ENCODE assay signal across 17 mouse cellular contexts in the genomic region with DNA sequence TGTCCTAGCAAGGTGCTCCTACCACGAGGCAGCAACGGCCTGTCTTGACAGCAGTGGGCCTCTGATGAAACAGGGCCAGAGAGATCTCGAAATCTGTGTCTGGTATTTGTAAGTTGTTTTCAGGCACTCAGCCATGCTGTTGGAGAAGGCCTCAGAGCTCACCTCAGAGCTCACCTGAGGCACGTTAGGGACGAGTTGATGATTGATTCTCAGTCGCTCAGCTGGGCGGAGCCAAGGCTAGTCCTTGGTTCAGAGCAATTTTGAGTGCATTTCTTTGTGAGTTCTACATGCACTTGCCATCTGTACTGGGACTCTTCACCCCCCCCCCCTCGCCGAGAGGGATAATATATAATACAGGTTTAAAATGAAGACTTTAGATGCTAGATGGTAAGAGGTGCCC.
"Had no signal": no experiment of that assay in that cellular context is flagged by ENCODE, and none has a peak within 500 bp of the region (broad histone marks: within the 10 kb centered on the region; RNA-seq: fewer than 3 reads in every experiment).

No protein-coding gene starts in this region.

- H3K36me3 ChIP-seq: liver, embryonic 15.5 days; lung, embryonic 15.5 days; midbrain, embryonic 12.5 days; stomach, embryonic 15.5 days had no signal

- H3K9ac ChIP-seq: liver, embryonic 15.5 days; liver, postnatal 0 days; lung, embryonic 15.5 days; midbrain, embryonic 12.5 days; neural tube, embryonic 12.5 days; stomach, embryonic 15.5 days had no signal

- H3K27ac ChIP-seq: liver, embryonic 15.5 days; lung, embryonic 15.5 days; macrophage; midbrain, embryonic 10.5 days; midbrain, embryonic 12.5 days; neural tube, embryonic 12.5 days; stomach, embryonic 15.5 days; stomach, postnatal 0 days had no signal

- H3K4me3 ChIP-seq: liver, embryonic 15.5 days; lung, embryonic 15.5 days; midbrain, embryonic 10.5 days; midbrain, embryonic 12.5 days; neural tube, embryonic 12.5 days; stomach, embryonic 15.5 days had no signal

- DNase-seq: liver, postnatal 0 days; lung, adult 2 months; lung, postnatal 10 days; midbrain, embryonic 14.5 days; right cerebral cortex, postnatal 14 days; thymus, adult 2 months; thymus, postnatal 25 days; thymus, postnatal 4 days had no signal

- H3K9me3 ChIP-seq: liver, embryonic 15.5 days; lung, embryonic 15.5 days; midbrain, embryonic 10.5 days; midbrain, embryonic 12.5 days; neural tube, embryonic 12.5 days; stomach, embryonic 15.5 days had no signal

- H3K4me2 ChIP-seq: liver, embryonic 15.5 days; lung, embryonic 15.5 days; midbrain, embryonic 12.5 days; neural tube, embryonic 12.5 days; stomach, embryonic 15.5 days had no signal

- ATAC-seq: liver, postnatal 0 days; midbrain, embryonic 16.5 days had no signal

- H3K27me3 ChIP-seq: liver, embryonic 15.5 days; lung, embryonic 15.5 days; midbrain, embryonic 12.5 days; neural tube, embryonic 12.5 days; stomach, embryonic 15.5 days had no signal

- H3K4me1 ChIP-seq: liver, embryonic 15.5 days had no signal
